Mouse (Mus musculus) brain, embryonic 14.5 days (tissue): ENCODE results near the gene Mrps12.

ENCODE experiments used
- CTCF ChIP-seq: fragments of 200-500 bp; IDR thresholded peaks from 2 replicates; pipeline ENCODE4 v1.5.1; 2012; ENCODE audit warnings: inconsistent platforms, mild to moderate bottlenecking, moderate library complexity, borderline replicate concordance; ENCODE audit not compliant: insufficient read depth, insufficient read length; ENCODE audit errors: extremely low read depth
- POLR2A ChIP-seq: fragments of 200-500 bp; IDR thresholded peaks from 2 replicates; pipeline ENCODE4 v1.6.1; 2012; ENCODE audit warnings: mild to moderate bottlenecking, inconsistent platforms, borderline replicate concordance; ENCODE audit not compliant: poor library complexity, insufficient read depth, insufficient read length, severe bottlenecking; ENCODE audit errors: extremely low read depth

DNA sequence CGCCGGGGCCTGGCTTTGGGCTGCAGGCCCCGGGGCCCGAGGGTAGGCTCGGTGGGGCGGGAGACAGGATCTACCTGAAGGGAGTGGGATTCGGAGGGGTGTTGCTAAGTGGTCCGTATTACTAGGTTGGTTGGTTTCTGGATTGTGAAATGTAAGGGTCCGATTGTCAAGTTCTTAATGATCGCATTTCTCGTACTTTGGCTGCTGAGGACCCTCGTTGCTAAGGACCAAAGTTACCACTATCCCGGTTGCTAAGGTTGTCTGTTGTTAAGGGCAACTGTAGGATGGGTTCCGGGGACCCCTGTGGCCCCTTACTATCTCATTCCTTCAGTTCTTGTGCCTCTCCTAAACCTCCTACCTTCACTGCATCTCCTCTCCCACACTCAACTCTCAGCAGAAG lies 25.3 kb upstream of the Mrps12 start:
- no peak for TF ChIP-seq CTCF
- TF ChIP-seq POLR2A = no peak
